Mouse (Mus musculus) limb, embryonic 12.5 days (tissue): ENCODE measurements around the gene Ism2. TPM values are rescaled to one million over a fixed set of nuclear protein-coding genes. Genes with fewer than 3 reads are reported as not detected.

Source experiments
- ATAC-seq: fragments of 200-750 bp; cut with Nextera tagmentation; 2 replicates; pipeline ENCODE4 v1.8.0; 2017; ENCODE audit warnings: low read depth, moderate TSS enrichment; ENCODE audit not compliant: insufficient number of reproducible peaks, insufficient read depth, low FRiP score, low TSS enrichment
- H3K27ac ChIP-seq: fragments of 300-500 bp; sonication (generic); 2 replicates; pipeline ENCODE4 v1.5.1; 2016; ENCODE audit warnings: mild to moderate bottlenecking, moderate library complexity
- H3K27me3 ChIP-seq: fragments of 300-500 bp; sonication (generic); 2 replicates; pipeline ENCODE4 v1.6.1; 2016; ENCODE audit warnings: mild to moderate bottlenecking, moderate library complexity
- H3K36me3 ChIP-seq: fragments of 300-500 bp; sonication (generic); 2 replicates; pipeline ENCODE4 v1.6.1; 2016; ENCODE audit warnings: mild to moderate bottlenecking, moderate library complexity
- H3K4me1 ChIP-seq: fragments of 300-500 bp; sonication (generic); replicated peaks from 2 replicates; pipeline ENCODE4 v1.6.1; 2016
- H3K4me2 ChIP-seq: fragments of 300-500 bp; sonication (generic); 2 replicates; pipeline ENCODE4 v1.6.1; 2016; ENCODE audit warnings: mild to moderate bottlenecking, moderate library complexity
- H3K4me3 ChIP-seq: fragments of 300-500 bp; sonication (generic); replicated peaks from 2 replicates; pipeline ENCODE4 v1.5.1; 2016; ENCODE audit warnings: mild to moderate bottlenecking
- H3K9ac ChIP-seq: fragments of 300-500 bp; sonication (generic); replicated peaks from 2 replicates; pipeline ENCODE4 v1.6.1; 2016; ENCODE audit warnings: mild to moderate bottlenecking, moderate library complexity
- H3K9me3 ChIP-seq: fragments of 300-500 bp; sonication (generic); 2 replicates; pipeline ENCODE4 v1.6.1; 2016; ENCODE audit warnings: mild to moderate bottlenecking, moderate library complexity
- WGBS: fragments of 180-500 bp; shearing (Covaris S2); methylation state at CpG from one replicate; pipeline ENCODE4 v1.1.7; 2016; 5-methylcytosine and 5-hydroxymethylcytosine counted together
- polyA plus RNA-seq: library from polyadenylated mRNA; unstranded; fragments of >200 nt; fragmentation: Nextera tagmentation; extraction: Ambion mirVana; gene quantifications from 2 replicates; pipeline ENCODE4 v1.2.1, GENCODE M21; 2016

The Ism2 gene
- polyA plus RNA-seq, 1 experiment from 2014 or later, result 1.7 TPM

DNA sequence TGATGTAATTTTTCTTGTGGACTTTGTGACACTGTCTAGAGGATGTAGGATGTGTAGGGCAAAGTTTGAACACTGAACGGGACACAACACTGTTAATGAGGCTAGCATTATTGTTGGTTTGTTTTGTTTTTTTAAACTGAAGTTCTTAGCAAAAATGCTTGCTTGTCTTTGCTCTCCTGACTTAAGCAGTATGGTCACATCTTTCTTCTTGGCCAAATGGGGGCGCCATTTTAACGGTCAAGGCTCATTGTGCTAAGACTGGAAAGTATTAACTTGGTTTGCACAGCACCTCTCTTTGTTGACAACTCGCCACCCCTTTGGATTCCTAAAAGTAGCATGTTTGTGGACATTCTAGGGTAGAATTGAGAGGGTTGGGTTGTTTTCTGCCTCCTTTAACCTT, 31.8 kb downstream of the Ism2 start:
- Histone ChIP-seq H3K4me2 (peak overlapping the region; percentile 81), H3K27ac (no peak overlapping the region), H3K36me3 (peaks cover 57% of the 10 kb centered on the region), H3K9ac (peak overlapping the region; percentile 73), H3K9me3 (no peaks in the 10 kb centered on the region), H3K4me1 (peaks cover 13% of the 10 kb centered on the region), H3K4me3 (peak overlapping the region; percentile 77), H3K27me3 (no peaks in the 10 kb centered on the region)
- WGBS, result 29% methylated on average over 4 of the region's 4 CpGs
- ATAC-seq, result no peak

DNA sequence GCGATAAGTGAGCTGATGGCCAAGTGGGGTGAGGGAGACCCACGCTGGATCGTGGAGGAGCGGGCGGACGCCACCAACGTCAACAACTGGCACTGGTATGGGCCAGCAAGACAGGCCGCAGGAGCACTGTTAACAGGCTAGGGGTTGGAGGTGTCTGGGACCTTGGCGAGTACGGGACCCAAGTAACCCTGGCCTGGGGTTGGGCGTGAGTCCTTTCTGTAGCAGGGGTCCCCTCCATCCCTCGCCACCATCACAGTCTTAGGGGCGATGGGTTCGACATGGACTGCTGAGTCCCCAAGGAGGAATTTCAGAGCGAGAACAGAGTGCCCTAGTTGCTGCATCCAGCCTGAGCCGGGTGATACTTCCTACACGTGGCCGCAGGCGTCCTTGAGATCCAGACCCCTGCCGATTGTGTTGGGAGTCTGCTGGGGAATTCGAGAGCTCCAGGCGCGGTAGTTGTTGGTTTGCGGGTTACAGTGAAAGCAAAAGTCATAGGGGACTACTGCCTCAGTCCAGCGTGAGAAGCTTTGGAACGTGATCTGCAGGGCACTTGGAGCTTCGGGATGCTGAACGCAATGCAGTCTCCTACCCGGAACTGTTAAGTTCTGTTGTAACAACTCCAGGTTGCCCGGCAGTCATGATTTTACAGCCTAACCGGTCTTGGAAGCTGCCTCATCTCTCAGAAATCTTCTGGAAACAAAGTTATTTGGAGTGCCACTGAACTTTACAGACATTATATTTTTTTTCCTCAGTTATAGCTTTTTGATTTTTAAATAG, 32.5 kb downstream of the Ism2 start:
- Histone ChIP-seq H3K4me1 (peaks cover 13% of the 10 kb centered on the region), H3K4me3 (peak overlapping the region; percentile 77), H3K9me3 (no peaks in the 10 kb centered on the region), H3K4me2 (peak overlapping the region; percentile 81), H3K27me3 (no peaks in the 10 kb centered on the region), H3K9ac (peak overlapping the region; percentile 73), H3K27ac (peak overlapping the region; percentile 94), H3K36me3 (peaks cover 56% of the 10 kb centered on the region)
- ATAC-seq, result peak; percentile 71
- WGBS, result under 1% methylated on average over 31 of the region's 31 CpGs

DNA sequence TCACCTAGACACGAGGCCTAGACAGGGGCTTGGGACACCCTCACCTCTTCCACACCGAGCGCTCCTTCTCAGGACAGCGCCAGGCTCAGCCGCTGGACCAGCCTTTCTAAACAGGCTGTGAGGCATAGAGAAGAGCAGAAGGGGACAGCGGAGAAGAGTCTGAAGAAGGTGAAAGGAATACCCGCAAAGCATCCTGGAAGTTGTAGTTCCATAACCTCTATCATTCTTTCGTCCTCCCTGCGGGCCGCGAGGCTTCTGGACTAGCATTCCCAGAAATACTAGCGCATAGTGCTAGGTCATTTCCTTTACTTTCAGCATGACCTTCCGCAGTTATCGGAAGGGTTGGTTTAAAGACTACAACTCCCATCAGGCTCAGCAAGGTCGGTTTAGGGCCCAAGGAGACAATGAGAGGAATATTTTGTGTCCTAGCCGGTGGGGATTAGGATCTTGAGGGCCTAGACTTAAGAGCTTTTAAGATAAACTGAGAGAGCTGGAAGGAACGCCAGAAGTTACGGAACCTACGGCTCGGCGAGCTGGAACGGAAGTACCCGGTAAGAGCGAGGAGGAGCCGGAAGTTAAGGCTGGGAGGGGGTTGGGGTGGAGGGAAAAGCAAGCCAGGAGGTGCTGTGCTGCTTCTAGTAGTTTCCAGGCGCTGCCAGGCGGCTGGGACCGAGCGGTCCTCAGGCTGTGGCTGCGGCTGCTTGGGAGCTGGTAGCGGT, 33.2 kb downstream of the Ism2 start, which contains the start of the genes Vipas39 and Ahsa1:
Gene Vipas39 (minus strand): TSS at position 149 of the 719 bp plus-strand sequence.
Gene Ahsa1 (plus strand): TSS at position 372 of the 719 bp plus-strand sequence.
- H3K4me3 ChIP-seq, result peak within 1 kb of the TSS; percentile 77
- H3K4me1 ChIP-seq, result peaks cover 13% of the 10 kb centered on the region
- WGBS, result under 1% methylated on average over 31 of the region's 31 CpGs
- H3K4me2 ChIP-seq, result peak within 1 kb of the TSS; percentile 81
- ATAC-seq, result peak; percentile 97
- H3K36me3 ChIP-seq, result peaks cover 56% of the 10 kb centered on the region
- H3K9ac ChIP-seq, result peak within 1 kb of the TSS; percentile 73
- H3K27ac ChIP-seq, result peak within 1 kb of the TSS; percentile 94
- no peaks in the 10 kb centered on the region for H3K27me3 ChIP-seq
- H3K9me3 ChIP-seq, result no peaks in the 10 kb centered on the region

DNA sequence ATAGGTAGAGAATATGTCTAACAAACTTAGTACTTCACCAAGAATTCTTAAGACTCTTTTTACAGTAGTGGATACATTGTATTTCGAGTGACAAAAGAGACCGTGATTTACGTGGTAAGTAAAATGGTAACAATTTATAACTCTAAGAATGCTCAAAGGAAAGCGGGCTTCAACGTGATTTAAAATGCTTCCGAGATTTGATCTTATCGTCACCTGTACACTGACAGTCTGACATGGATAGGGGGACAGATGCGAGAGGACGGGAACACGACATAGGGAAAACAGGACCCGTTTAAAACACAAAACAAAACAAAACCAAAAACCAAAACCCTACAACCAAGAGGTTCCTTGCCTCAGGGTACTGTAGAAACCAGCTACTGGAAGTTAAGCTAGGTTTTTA, 34.1 kb downstream of the Ism2 start:
- peak overlapping the region; percentile 77 for H3K4me3 ChIP-seq
- H3K9me3 ChIP-seq, result no peaks in the 10 kb centered on the region
- peak overlapping the region; percentile 81 for H3K4me2 ChIP-seq
- peak overlapping the region; percentile 73 for H3K9ac ChIP-seq
- peaks cover 13% of the 10 kb centered on the region for H3K4me1 ChIP-seq
- H3K27ac ChIP-seq, result peak overlapping the region; percentile 94; the same call in 1 of the 2 replicates
- H3K27me3 ChIP-seq, result no peaks in the 10 kb centered on the region
- 23% methylated on average over 11 of the region's 11 CpGs for WGBS
- ATAC-seq, result no peak
- H3K36me3 ChIP-seq, result peaks cover 55% of the 10 kb centered on the region

DNA sequence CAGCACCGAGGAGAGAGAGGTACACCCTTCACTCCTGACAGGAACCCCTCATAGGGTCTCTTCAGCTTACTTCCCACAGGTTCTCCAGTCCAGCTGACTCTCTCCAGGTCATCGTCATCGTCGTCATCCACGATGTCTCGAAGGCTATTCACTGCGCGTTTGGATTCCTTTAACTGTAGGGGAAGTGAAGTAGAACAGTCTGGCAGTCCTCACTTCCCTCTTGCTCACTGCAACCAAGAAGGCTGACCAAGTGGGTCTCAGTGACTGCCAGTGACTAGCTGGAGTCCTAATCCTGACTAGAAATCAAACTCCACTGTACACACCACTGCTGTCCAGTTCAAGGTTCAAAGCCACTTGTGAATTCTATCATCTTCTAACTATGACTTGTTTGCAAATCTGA, 38.9 kb downstream of the Ism2 start:
- no peak overlapping the region for H3K27ac ChIP-seq

DNA sequence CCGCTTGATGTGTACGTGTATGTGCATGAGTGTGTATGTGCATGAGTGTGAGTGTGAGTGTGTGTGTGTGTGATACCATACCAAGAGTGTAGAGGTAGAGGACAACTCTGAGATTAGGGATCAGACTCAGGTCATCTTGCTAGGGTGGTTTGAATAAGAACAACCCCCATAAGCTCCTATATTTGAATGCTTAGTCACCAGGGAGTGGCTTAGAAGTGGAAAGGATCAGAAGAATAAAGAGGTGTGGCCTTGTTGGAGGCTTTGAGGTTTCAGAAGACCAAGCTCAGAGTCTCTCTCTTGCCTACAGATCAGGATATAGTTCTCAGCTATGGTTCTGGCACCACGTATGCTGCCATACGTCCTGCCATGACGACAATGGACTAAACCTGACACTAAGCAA, 42.9 kb downstream of the Ism2 start:
- 92% methylated on average over 5 of the region's 5 CpGs for WGBS
- ATAC-seq, result no peak
- Histone ChIP-seq H3K9me3 (no peaks in the 10 kb centered on the region), H3K27ac (no peak overlapping the region), H3K27me3 (no peaks in the 10 kb centered on the region), H3K9ac (no peak overlapping the region), H3K4me1 (no peaks in the 10 kb centered on the region), H3K36me3 (peaks cover 93% of the 10 kb centered on the region), H3K4me3 (no peak overlapping the region), H3K4me2 (no peak overlapping the region)

More for the DNA sequence above, 38.9 kb downstream of the Ism2 start:
- Histone ChIP-seq H3K4me1 (0 out of 2 replicates have a peak, but pooled peaks cover 3% of the 10 kb centered on the region), H3K27me3 (no peaks in the 10 kb centered on the region), H3K4me2 (no peak overlapping the region), H3K36me3 (peaks cover 81% of the 10 kb centered on the region), H3K9ac (no peak overlapping the region), H3K9me3 (no peaks in the 10 kb centered on the region), H3K4me3 (no peak overlapping the region)
- 96% methylated on average over 8 of the region's 8 CpGs for WGBS
- ATAC-seq, result no peak

DNA sequence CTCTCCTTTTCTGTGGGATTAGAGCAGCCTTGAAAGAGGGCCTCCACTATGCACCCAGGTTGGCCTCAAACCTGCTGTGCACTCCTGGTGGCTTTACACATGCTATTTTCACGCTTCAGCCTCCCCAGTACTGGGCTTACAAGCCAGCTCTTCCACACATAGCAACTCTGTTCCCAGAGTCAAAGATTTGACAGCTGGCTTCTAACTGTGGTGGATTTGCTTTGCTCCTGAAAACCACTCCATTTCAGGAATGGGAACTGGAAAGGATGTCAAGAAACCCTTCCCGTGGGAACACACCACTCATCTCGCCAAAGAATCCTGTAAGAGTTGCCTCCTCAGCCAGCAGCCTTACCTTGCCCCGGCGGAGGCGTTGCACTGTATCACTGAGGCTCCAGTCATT, 45.6 kb downstream of the Ism2 start:
- peaks cover 95% of the 10 kb centered on the region for H3K36me3 ChIP-seq

DNA sequence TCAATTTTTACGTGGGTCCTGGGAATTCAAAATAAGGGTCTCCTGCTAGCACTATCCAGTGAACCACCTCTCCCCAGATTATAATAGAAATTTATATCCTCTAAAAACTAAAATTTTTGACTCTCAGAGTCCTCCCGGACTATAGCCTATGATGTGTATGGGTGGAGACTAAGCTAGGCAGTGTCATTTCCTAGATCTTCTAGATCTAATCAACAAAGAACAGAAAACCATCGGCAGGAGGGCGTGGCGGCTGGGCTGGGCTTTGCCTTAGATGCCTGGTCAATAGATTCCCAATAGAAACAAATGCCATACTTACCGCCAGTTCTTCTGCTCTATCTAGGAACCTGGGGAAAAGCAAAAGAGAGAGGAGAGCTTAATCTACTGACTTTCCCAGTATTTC, 49.3 kb downstream of the Ism2 start:
- H3K27ac ChIP-seq, result no peak overlapping the region
- no peaks in the 10 kb centered on the region for H3K4me1 ChIP-seq
- H3K9ac ChIP-seq, result no peak overlapping the region
- peaks cover 91% of the 10 kb centered on the region for H3K36me3 ChIP-seq
- H3K4me3 ChIP-seq, result no peak overlapping the region
- no peak overlapping the region for H3K4me2 ChIP-seq
- 92% methylated on average over 6 of the region's 6 CpGs for WGBS
- H3K27me3 ChIP-seq, result no peaks in the 10 kb centered on the region
- H3K9me3 ChIP-seq, result no peaks in the 10 kb centered on the region
- no peak for ATAC-seq

More for the DNA sequence above, 45.6 kb downstream of the Ism2 start:
- H3K27me3 ChIP-seq, result no peaks in the 10 kb centered on the region
- no peak overlapping the region for H3K9ac ChIP-seq
- H3K27ac ChIP-seq, result no peak overlapping the region
- no peak overlapping the region for H3K4me3 ChIP-seq
- no peaks in the 10 kb centered on the region for H3K4me1 ChIP-seq
- ATAC-seq, result no peak
- WGBS, result 95% methylated on average over 6 of the region's 6 CpGs
- no peaks in the 10 kb centered on the region for H3K9me3 ChIP-seq
- no peak overlapping the region for H3K4me2 ChIP-seq

DNA sequence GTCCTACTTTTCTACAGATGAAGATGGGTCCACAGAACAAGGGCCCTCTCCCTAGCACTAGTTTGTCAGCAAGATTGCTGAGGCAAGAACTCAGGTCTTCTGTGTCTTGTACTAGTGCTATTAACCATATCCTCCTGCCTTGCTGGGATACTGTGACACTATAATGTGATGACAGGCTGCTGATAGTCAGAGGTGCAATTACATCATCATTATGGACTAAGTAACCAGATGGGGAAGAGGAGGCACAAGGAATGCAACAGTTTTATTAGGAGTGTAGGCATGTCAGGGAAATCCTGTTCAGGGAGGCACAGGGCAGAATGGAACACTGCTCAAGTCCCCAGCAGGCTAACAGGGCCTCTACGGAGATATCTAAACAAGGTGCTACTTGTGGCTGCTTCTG, 60.9 kb downstream of the Ism2 start, which contains the start of gene Noxred1:
Gene Noxred1 (minus strand): TSS at position 101 of the 400 bp plus-strand sequence.
- no peak for ATAC-seq
- H3K27ac ChIP-seq, result no peak within 1 kb of the TSS
- no peak within 1 kb of the TSS for H3K4me3 ChIP-seq
- no peaks in the 10 kb centered on the region for H3K9me3 ChIP-seq
- H3K4me2 ChIP-seq, result no peak within 1 kb of the TSS
- peaks cover 57% of the 10 kb centered on the region for H3K36me3 ChIP-seq
- no peaks in the 10 kb centered on the region for H3K4me1 ChIP-seq
- WGBS, result 89% methylated on average over 1 of the region's 1 CpGs
- H3K9ac ChIP-seq, result no peak within 1 kb of the TSS
- H3K27me3 ChIP-seq, result no peaks in the 10 kb centered on the region

DNA sequence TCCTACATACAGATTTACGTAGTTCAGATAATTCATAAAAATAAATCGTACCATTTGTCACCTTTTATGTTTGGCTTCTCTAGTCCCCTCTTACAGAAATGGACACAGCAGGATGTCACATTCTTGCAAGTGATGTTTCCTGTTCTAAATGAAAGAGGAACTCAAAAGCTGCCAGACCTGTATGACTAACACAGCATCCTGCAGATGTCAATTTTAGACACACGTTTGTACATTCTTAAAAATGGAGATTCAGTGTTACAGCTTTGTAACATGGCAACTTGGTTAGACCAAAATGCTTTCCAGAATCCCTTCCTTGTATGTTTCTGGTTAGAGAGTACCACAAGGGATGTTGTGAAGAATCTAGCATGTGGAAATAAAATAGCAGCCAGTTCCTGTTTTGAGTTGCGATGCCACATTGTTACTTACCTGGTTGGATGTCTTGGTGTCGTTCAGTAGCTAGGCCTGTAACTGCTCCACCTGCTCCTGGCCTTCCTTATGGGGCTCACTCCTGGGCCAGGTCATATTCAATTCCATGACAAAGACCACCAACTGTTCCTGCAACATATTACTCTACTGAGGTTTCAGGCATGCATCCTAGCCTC, 62.5 kb downstream of the Ism2 start:
- no peaks in the 10 kb centered on the region for H3K9me3 ChIP-seq
- WGBS, result 88% methylated on average over 5 of the region's 5 CpGs

DNA sequence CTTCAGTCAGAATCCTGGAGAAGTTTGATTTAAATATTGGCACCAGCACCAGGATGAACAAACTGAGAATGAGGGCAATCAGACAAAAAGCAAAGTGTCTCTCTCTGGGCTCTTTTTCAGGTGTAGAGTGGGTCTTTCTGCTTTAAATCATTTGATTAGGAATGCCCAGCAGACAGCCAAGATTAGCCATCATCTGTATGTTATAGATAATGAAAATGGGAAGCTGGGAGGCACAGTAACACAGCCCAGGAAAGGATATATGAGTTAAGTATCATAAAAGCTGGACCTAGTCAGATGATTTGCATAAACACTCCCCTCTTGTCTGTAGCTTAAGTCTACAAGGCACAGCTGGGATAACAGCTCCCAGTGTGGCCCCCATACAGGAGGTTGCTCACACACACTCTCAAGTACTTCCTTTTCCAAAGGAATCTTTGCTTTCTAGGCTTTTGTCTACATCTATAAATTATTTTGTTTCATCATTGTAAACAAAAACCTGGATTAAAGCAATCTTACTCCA, 69.1 kb downstream of the Ism2 start:
- H3K4me3 ChIP-seq, result no peak overlapping the region
- H3K9ac ChIP-seq, result no peak overlapping the region
- H3K27me3 ChIP-seq, result no peaks in the 10 kb centered on the region
- no peaks in the 10 kb centered on the region for H3K36me3 ChIP-seq
- ATAC-seq, result no peak
- no peak overlapping the region for H3K27ac ChIP-seq
- H3K4me1 ChIP-seq, result no peaks in the 10 kb centered on the region
- H3K9me3 ChIP-seq, result no peaks in the 10 kb centered on the region
- H3K4me2 ChIP-seq, result no peak overlapping the region

More for the DNA sequence above, 62.5 kb downstream of the Ism2 start:
- ATAC-seq, result no peak
- no peaks in the 10 kb centered on the region for H3K27me3 ChIP-seq
- no peak overlapping the region for H3K27ac ChIP-seq
- no peak overlapping the region for H3K4me2 ChIP-seq
- H3K36me3 ChIP-seq, result peaks cover 43% of the 10 kb centered on the region
- H3K9ac ChIP-seq, result no peak overlapping the region
- H3K4me1 ChIP-seq, result no peaks in the 10 kb centered on the region
- no peak overlapping the region for H3K4me3 ChIP-seq
